ENCODE assay signal across 8 mouse cellular contexts in the genomic region with DNA sequence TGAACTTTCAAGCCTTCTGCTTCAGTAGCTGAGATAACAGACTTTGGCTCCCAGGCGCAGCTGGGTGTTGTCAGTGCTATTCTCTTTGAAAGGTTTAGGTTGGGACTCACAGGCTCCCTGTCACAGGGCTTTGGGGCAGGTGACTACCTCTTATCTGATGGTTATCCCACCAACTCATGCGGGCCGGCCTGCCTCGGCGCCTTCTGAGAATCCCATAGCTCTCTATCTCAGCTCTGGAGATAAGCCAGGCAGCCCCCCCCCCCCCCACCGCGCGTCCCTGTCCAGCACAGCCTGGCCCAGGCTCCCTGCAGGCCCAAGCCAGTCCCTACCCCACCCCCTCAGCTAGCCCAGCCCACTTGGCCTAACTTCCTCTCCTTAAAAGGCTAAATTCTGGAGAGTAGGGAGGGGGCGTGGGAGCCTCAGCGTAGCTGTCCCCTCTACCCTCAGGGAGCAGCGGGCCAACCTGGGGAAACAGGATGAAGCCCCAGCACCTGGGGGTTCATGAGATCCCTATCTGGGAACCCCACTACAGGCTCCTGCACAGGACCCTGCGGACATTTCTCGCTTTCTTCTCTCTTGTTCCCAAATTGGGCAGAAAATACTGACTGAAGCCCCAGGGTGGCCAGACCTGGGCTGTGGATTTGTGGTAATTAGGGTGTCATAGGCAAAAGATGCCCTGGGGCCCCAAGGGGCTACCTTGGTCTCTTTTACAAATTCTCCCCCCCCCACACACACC. TPM values are rescaled to one million over a fixed set of nuclear protein-coding genes. Genes with fewer than 3 reads are reported as not detected.
DNase-seq lines count a peak whose midpoint lies in the region; ATAC-seq and TF ChIP-seq lines count a peak whose summit lies in the region.

No protein-coding gene starts in this region.

- H3K36me3 ChIP-seq in midbrain, embryonic 10.5 days: no peaks in the 10 kb centered on the region
- H3K36me3 ChIP-seq in midbrain, postnatal 0 days (ENCODE audit: insufficient read depth, low read length): no peaks in the 10 kb centered on the region
- H3K36me3 ChIP-seq in heart, embryonic 10.5 days: no peaks in the 10 kb centered on the region

- H3K4me2 ChIP-seq in midbrain, postnatal 0 days (ENCODE audit: low read depth, low read length, poor library complexity, severe bottlenecking): no peak overlapping the region

- no peaks in the 10 kb centered on the region for H3K9me3 ChIP-seq in midbrain, embryonic 10.5 days (replicated peaks)
- no peaks in the 10 kb centered on the region for H3K9me3 ChIP-seq in midbrain, postnatal 0 days (ENCODE audit: low read length)
- no peaks in the 10 kb centered on the region for H3K9me3 ChIP-seq in heart, embryonic 10.5 days

- no peak for TF ChIP-seq CTCF in midbrain, postnatal 0 days (IDR thresholded peaks at IDR 0.05)
- TF ChIP-seq CTCF in bone marrow macrophage, adult 2 months (IDR thresholded peaks at IDR 0.05; ENCODE audit: low read depth, low read length): 0 out of 2 replicates have a peak, but pooled peaks have one; percentile 4

- no peak for DNase-seq in midbrain, embryonic 10.5 days (ENCODE audit: low spot score)
- no peak for DNase-seq in midbrain, postnatal 0 days (ENCODE audit: low spot score)
- peak; percentile 94 for DNase-seq in heart, embryonic 10.5 days (ENCODE audit: low spot score)
- DNase-seq in kidney, postnatal 10 days: peak; percentile 84
- peak; percentile 81 to 86 for DNase-seq in lung, postnatal 4 days
- DNase-seq in frontal cortex, adult 2 months (ENCODE audit: extremely low spot score in 1 of 2, low spot score in 1 of 2): no peak
- DNase-seq in right cerebral cortex, adult 2 months (ENCODE audit: low spot score in 2 of 2): no peak

- TF ChIP-seq POLR2A in bone marrow macrophage, adult 2 months (IDR thresholded peaks at IDR 0.05; ENCODE audit: borderline replicate concordance, low read depth, low read length): no peak

- H3K4me3 ChIP-seq in midbrain, embryonic 10.5 days: no peak overlapping the region
- H3K4me3 ChIP-seq in midbrain, postnatal 0 days (ENCODE audit: low read depth, low read length): no peak overlapping the region
- H3K4me3 ChIP-seq in bone marrow macrophage, adult 2 months (ENCODE audit: insufficient read depth, low read length): no peak overlapping the region
- H3K4me3 ChIP-seq in heart, embryonic 10.5 days: peak overlapping the region; percentile 46

- H3K9ac ChIP-seq in midbrain, postnatal 0 days (replicated peaks; ENCODE audit: low read length, poor library complexity, severe bottlenecking): no peak overlapping the region

- ATAC-seq in midbrain, postnatal 0 days (ENCODE audit: low FRiP score): no peak

- WGBS in midbrain, embryonic 10.5 days: 11% methylated on average over 13 of the region's 13 CpGs
- 23% methylated on average over 10 of the region's 13 CpGs for WGBS in midbrain, postnatal 0 days
- WGBS in heart, embryonic 10.5 days: 3% methylated on average over 13 of the region's 13 CpGs

- H3K27me3 ChIP-seq in midbrain, embryonic 10.5 days (ENCODE audit: low read depth, poor library complexity, severe bottlenecking): peaks cover 44% of the 10 kb centered on the region
- 0 out of 2 replicates have a peak, but pooled peaks cover 4% of the 10 kb centered on the region for H3K27me3 ChIP-seq in midbrain, postnatal 0 days (ENCODE audit: insufficient read depth, low read length)
- no peaks in the 10 kb centered on the region for H3K27me3 ChIP-seq in heart, embryonic 10.5 days (ENCODE audit: insufficient read depth, poor library complexity, severe bottlenecking)

- peaks cover 33% of the 10 kb centered on the region for H3K4me1 ChIP-seq in midbrain, embryonic 10.5 days
- no peaks in the 10 kb centered on the region for H3K4me1 ChIP-seq in midbrain, postnatal 0 days (ENCODE audit: insufficient read depth, low read length)
- peaks cover 53% of the 10 kb centered on the region for H3K4me1 ChIP-seq in bone marrow macrophage, adult 2 months (ENCODE audit: control insufficient read depth, insufficient read depth, low read length)
- peaks cover 71% of the 10 kb centered on the region for H3K4me1 ChIP-seq in heart, embryonic 10.5 days

- peak overlapping the region; percentile 70 for H3K27ac ChIP-seq in midbrain, embryonic 10.5 days (replicated peaks)
- H3K27ac ChIP-seq in midbrain, postnatal 0 days (ENCODE audit: low read depth, low read length): no peak overlapping the region
- no peak overlapping the region for H3K27ac ChIP-seq in bone marrow macrophage, adult 2 months (ENCODE audit: insufficient read depth, low read depth, low read length)
- H3K27ac ChIP-seq in heart, embryonic 10.5 days: peak overlapping the region; percentile 95

RNA-seq across cellular contexts. Expression of a gene that starts 19.8 kb away (rescaled TPM):
- polyA plus RNA-seq in midbrain, embryonic 10.5 days (2016; fragmentation: Nextera tagmentation; extraction: Ambion mirVana): 12,690 and 13,877 TPM in 2 replicates
- total RNA-seq in midbrain, postnatal 0 days (2014; rRNA removed): 5,191 and 5,200 TPM in 2 replicates
- 15,915 and 17,004 TPM in 2 replicates for polyA plus RNA-seq in midbrain, postnatal 0 days (2015; fragmentation: Nextera tagmentation; extraction: Ambion mirVana)
- 8,885 and 10,895 TPM in 2 replicates for polyA plus RNA-seq in bone marrow macrophage, adult 2 months (2012; ENCODE audit: insufficient read depth, insufficient read length, missing spikeins)
- 6,505 and 8,921 TPM in 2 replicates for polyA plus RNA-seq in heart, embryonic 10.5 days (2016; fragmentation: Nextera tagmentation; extraction: Ambion mirVana)
- polyA plus RNA-seq in frontal cortex, adult 2 months (2012; rRNA removed): 2,513 and 2,530 TPM in 2 replicates

RNA-seq across cellular contexts. Expression of a gene that starts 31.2 kb away (rescaled TPM):
- polyA plus RNA-seq in midbrain, embryonic 10.5 days (2016; fragmentation: Nextera tagmentation; extraction: Ambion mirVana): 23.4 and 24.6 TPM in 2 replicates
- 52.8 and 67.5 TPM in 2 replicates for total RNA-seq in midbrain, postnatal 0 days (2014; rRNA removed)
- 25.5 and 27.5 TPM in 2 replicates for polyA plus RNA-seq in midbrain, postnatal 0 days (2015; fragmentation: Nextera tagmentation; extraction: Ambion mirVana)
- polyA plus RNA-seq in bone marrow macrophage, adult 2 months (2012; ENCODE audit: insufficient read depth, insufficient read length, missing spikeins): 9.0 and 12.5 TPM in 2 replicates
- 13.4 and 14.6 TPM in 2 replicates for polyA plus RNA-seq in heart, embryonic 10.5 days (2016; fragmentation: Nextera tagmentation; extraction: Ambion mirVana)
- polyA plus RNA-seq in frontal cortex, adult 2 months (2012; rRNA removed): 20.2 and 22.4 TPM in 2 replicates

RNA-seq across cellular contexts. Expression of a gene that starts 33.8 kb away (rescaled TPM):
- polyA plus RNA-seq in midbrain, embryonic 10.5 days (2016; fragmentation: Nextera tagmentation; extraction: Ambion mirVana): 675 and 709 TPM in 2 replicates
- 536 and 616 TPM in 2 replicates for total RNA-seq in midbrain, postnatal 0 days (2014; rRNA removed)
- 485 and 504 TPM in 2 replicates for polyA plus RNA-seq in midbrain, postnatal 0 days (2015; fragmentation: Nextera tagmentation; extraction: Ambion mirVana)
- polyA plus RNA-seq in bone marrow macrophage, adult 2 months (2012; ENCODE audit: insufficient read depth, insufficient read length, missing spikeins): 2.4 and 3.2 TPM in 2 replicates
- 254 and 329 TPM in 2 replicates for polyA plus RNA-seq in heart, embryonic 10.5 days (2016; fragmentation: Nextera tagmentation; extraction: Ambion mirVana)
- polyA plus RNA-seq in frontal cortex, adult 2 months (2012; rRNA removed): 304 and 315 TPM in 2 replicates

Comparison
In these comparisons a context has a peak if more than half of its experiments do, and no peak if none do; other contexts are left out.
1. H3K27ac ChIP-seq: peak in midbrain, embryonic 10.5 days (single experiment) and heart, embryonic 10.5 days (single experiment); none in midbrain, postnatal 0 days (single experiment) and bone marrow macrophage, adult 2 months (single experiment).
2. DNase-seq: peak in heart, embryonic 10.5 days (single experiment), kidney, postnatal 10 days (single experiment) and lung, postnatal 4 days (2 of 2); none in midbrain, embryonic 10.5 days (single experiment), midbrain, postnatal 0 days (single experiment), frontal cortex, adult 2 months (0 of 2) and right cerebral cortex, adult 2 months (0 of 2).
3. RNA of a gene that starts 33.8 kb away (polyA plus RNA-seq): 675 to 709 TPM in midbrain, embryonic 10.5 days, 485 to 504 TPM in midbrain, postnatal 0 days, 254 to 329 TPM in heart, embryonic 10.5 days and 304 to 315 TPM in frontal cortex, adult 2 months; 2.4 to 3.2 TPM in bone marrow macrophage, adult 2 months; every median in the first group is over 10 times any median in the second.